Mouse (Mus musculus) heart, postnatal 36 days (tissue): Measurements from ENCODE around the gene Mrm2. TPM values are rescaled to one million over a fixed set of nuclear protein-coding genes. Genes with fewer than 3 reads are reported as not detected.

Source experiments
- DNase-seq, 2 experiments: peaks; one replicate each; pipeline ENCODE4 v3.0.0; 2021 to 2022
- intact Hi-C: fragments of 180-260 bp; cut with DNase I; formaldehyde crosslinking; loops from one replicate; pipeline ENCODE4 v1.15.1; 2025
- total RNA-seq, 2 experiments: library from RNA; stranded (reverse); gene quantifications; 2 replicates each; pipeline ENCODE4 v1.2.3; 2021

The Mrm2 gene
- total RNA-seq, 2 experiments from 2014 or later: 10.5 to 11.0 TPM

- intact Hi-C loops: no loop called here
- DNase-seq: no peak
These were observed 51.5 kb downstream of the Mrm2 start for GRCm38 (mm10) chr5:140280205-140280604.

Other genes with a start within 250 kb of the Mrm2 start
- gene Mad1l1, start 10.3 kb downstream of the Mrm2 start, total RNA-seq: 10 to 100 TPM in 1 of 2 experiments, 1 to 10 TPM in 1; 9.6 to 10.6 TPM
- 10 to 100 TPM in 1 of 2 experiments, 1 to 10 TPM in 1; 8.9 to 10.2 TPM for gene Nudt1, start 10.2 kb downstream of the Mrm2 start, total RNA-seq
- gene Snx8, start 57.4 kb upstream of the Mrm2 start, total RNA-seq: 10 to 100 TPM; 14.0 to 19.6 TPM
- gene Eif3b, start 87.4 kb upstream of the Mrm2 start, total RNA-seq: 10 to 100 TPM; 89.8 to 97.7 TPM
- gene Gm4869, start 113.7 kb upstream of the Mrm2 start, total RNA-seq: not detected
- gene Chst12, start 173.7 kb upstream of the Mrm2 start, total RNA-seq: 1 to 10 TPM; 5.5 to 6.7 TPM
- not detected for gene Grifin, start 233.2 kb upstream of the Mrm2 start, total RNA-seq